Mouse (Mus musculus): Measurements from ENCODE around the gene Trmt11. TPM values are rescaled to one million over a fixed set of nuclear protein-coding genes. Genes with fewer than 3 reads are reported as not detected.
A peak's percentile ranks its signal among the peaks of the same experiment; 100 is the strongest.

The Trmt11 gene
- polyA plus RNA-seq, 2 experiments, result 9.9 to 24.8 TPM

- no peak overlapping the region for H3K27ac ChIP-seq (replicated peaks; ENCODE audit: low read depth, low read length)
- H3K9ac ChIP-seq (ENCODE audit: low read depth, low read length, severe bottlenecking), result no peak overlapping the region
- H3K4me1 ChIP-seq (ENCODE audit: control insufficient read depth, insufficient read depth, low read length), result no peaks in the 10 kb centered on the region
- TF ChIP-seq POLR2A (IDR thresholded peaks at IDR 0.05; ENCODE audit: borderline replicate concordance, extremely low read depth, insufficient read depth, insufficient read length), result no peak
- ATAC-seq (ENCODE audit: low FRiP score, low read depth) (no peak), DNase-seq (ENCODE audit: low spot score) (no peak)
- H3K36me3 ChIP-seq (ENCODE audit: control insufficient read depth, insufficient read depth, low read length), result no peaks in the 10 kb centered on the region
- no peak overlapping the region for H3K4me3 ChIP-seq (replicated peaks; ENCODE audit: low read length)
- no peaks in the 10 kb centered on the region for H3K27me3 ChIP-seq (ENCODE audit: control insufficient read depth, insufficient read depth, low read length)
- H3K4me2 ChIP-seq (replicated peaks; ENCODE audit: low read depth, low read length, severe bottlenecking), result no peak overlapping the region
- H3K9me3 ChIP-seq (ENCODE audit: control insufficient read depth, low read length), result no peaks in the 10 kb centered on the region
Observed at GRCm38 (mm10) chr10:30622928-30623327, 22.4 kb upstream of the Trmt11 start.

- DNase-seq (ENCODE audit: low spot score) (no peak), ATAC-seq (ENCODE audit: low FRiP score, low read depth) (no peak)
- H3K9me3 ChIP-seq (ENCODE audit: control insufficient read depth, low read length), result no peaks in the 10 kb centered on the region
- no peak overlapping the region for H3K27ac ChIP-seq (replicated peaks; ENCODE audit: low read depth, low read length)
- no peaks in the 10 kb centered on the region for H3K36me3 ChIP-seq (ENCODE audit: control insufficient read depth, insufficient read depth, low read length)
- peak overlapping the region; percentile 56 for H3K4me2 ChIP-seq (replicated peaks; ENCODE audit: low read depth, low read length, severe bottlenecking)
- peak overlapping the region; percentile 52 for H3K4me3 ChIP-seq (replicated peaks; ENCODE audit: low read length)
- WGBS, result 36% methylated on average over 3 of the region's 3 CpGs
- no peaks in the 10 kb centered on the region for H3K4me1 ChIP-seq (ENCODE audit: control insufficient read depth, insufficient read depth, low read length)
- H3K27me3 ChIP-seq (ENCODE audit: control insufficient read depth, insufficient read depth, low read length), result no peaks in the 10 kb centered on the region
- TF ChIP-seq POLR2A (IDR thresholded peaks at IDR 0.05; ENCODE audit: borderline replicate concordance, extremely low read depth, insufficient read depth, insufficient read length), result no peak
- peak overlapping the region; percentile 41 for H3K9ac ChIP-seq (ENCODE audit: low read depth, low read length, severe bottlenecking)
Observed at GRCm38 (mm10) chr10:30618918-30619210, 18.3 kb upstream of the Trmt11 start.

GRCm38 (mm10) chr10:30618091-30618917, 17.8 kb upstream of the Trmt11 start:
- H3K36me3 ChIP-seq (ENCODE audit: control insufficient read depth, insufficient read depth, low read length), result no peaks in the 10 kb centered on the region
- peak overlapping the region; percentile 93 for H3K27ac ChIP-seq (replicated peaks; ENCODE audit: low read depth, low read length)
- TF ChIP-seq POLR2A (IDR thresholded peaks at IDR 0.05; ENCODE audit: borderline replicate concordance, extremely low read depth, insufficient read depth, insufficient read length), result peak; percentile 59; the same call in 1 of the 2 replicates
- H3K4me1 ChIP-seq (ENCODE audit: control insufficient read depth, insufficient read depth, low read length), result no peaks in the 10 kb centered on the region
- WGBS, result 1% methylated on average over 49 of the region's 49 CpGs
- DNase-seq (ENCODE audit: low spot score), result peak; percentile 97
- peak; percentile 100 for ATAC-seq (ENCODE audit: low FRiP score, low read depth)
- no peaks in the 10 kb centered on the region for H3K9me3 ChIP-seq (ENCODE audit: control insufficient read depth, low read length)
- peak overlapping the region; percentile 70 for H3K9ac ChIP-seq (ENCODE audit: low read depth, low read length, severe bottlenecking)
- H3K4me2 ChIP-seq (replicated peaks; ENCODE audit: low read depth, low read length, severe bottlenecking), result peak overlapping the region; percentile 56
- H3K4me3 ChIP-seq (replicated peaks; ENCODE audit: low read length), result peak overlapping the region; percentile 52
- no peaks in the 10 kb centered on the region for H3K27me3 ChIP-seq (ENCODE audit: control insufficient read depth, insufficient read depth, low read length)

- WGBS, result 79% methylated on average over 4 of the region's 4 CpGs
- Histone ChIP-seq H3K36me3 (ENCODE audit: control insufficient read depth, insufficient read depth, low read length) (peaks cover 6% of the 10 kb centered on the region; the same call in 1 of the 2 replicates), H3K4me2 (replicated peaks; ENCODE audit: low read depth, low read length, severe bottlenecking) (no peak overlapping the region), H3K4me3 (replicated peaks; ENCODE audit: low read length) (no peak overlapping the region), H3K9me3 (ENCODE audit: control insufficient read depth, low read length) (no peaks in the 10 kb centered on the region), H3K9ac (ENCODE audit: low read depth, low read length, severe bottlenecking) (no peak overlapping the region), H3K4me1 (ENCODE audit: control insufficient read depth, insufficient read depth, low read length) (no peaks in the 10 kb centered on the region), H3K27ac (replicated peaks; ENCODE audit: low read depth, low read length) (no peak overlapping the region), H3K27me3 (ENCODE audit: control insufficient read depth, insufficient read depth, low read length) (no peaks in the 10 kb centered on the region)
- DNase-seq (ENCODE audit: low spot score) (no peak), ATAC-seq (ENCODE audit: low FRiP score, low read depth) (no peak)
- no peak for TF ChIP-seq POLR2A (IDR thresholded peaks at IDR 0.05; ENCODE audit: borderline replicate concordance, extremely low read depth, insufficient read depth, insufficient read length)
Observed at GRCm38 (mm10) chr10:30613039-30613438, 12.5 kb upstream of the Trmt11 start.

GRCm38 (mm10) chr10:30609614-30610013, 9.1 kb upstream of the Trmt11 start:
- no peak for TF ChIP-seq POLR2A (IDR thresholded peaks at IDR 0.05; ENCODE audit: borderline replicate concordance, extremely low read depth, insufficient read depth, insufficient read length)
- ATAC-seq (ENCODE audit: low FRiP score, low read depth) (no peak), DNase-seq (ENCODE audit: low spot score) (no peak)
- H3K4me1 ChIP-seq (ENCODE audit: control insufficient read depth, insufficient read depth, low read length), result no peaks in the 10 kb centered on the region
- H3K4me3 ChIP-seq (replicated peaks; ENCODE audit: low read length), result no peak overlapping the region
- H3K4me2 ChIP-seq (replicated peaks; ENCODE audit: low read depth, low read length, severe bottlenecking), result no peak overlapping the region
- H3K9me3 ChIP-seq (ENCODE audit: control insufficient read depth, low read length), result no peaks in the 10 kb centered on the region
- H3K27me3 ChIP-seq (ENCODE audit: control insufficient read depth, insufficient read depth, low read length), result no peaks in the 10 kb centered on the region
- H3K36me3 ChIP-seq (ENCODE audit: control insufficient read depth, insufficient read depth, low read length), result peaks cover 6% of the 10 kb centered on the region; the same call in 1 of the 2 replicates
- no peak overlapping the region for H3K9ac ChIP-seq (ENCODE audit: low read depth, low read length, severe bottlenecking)
- no peak overlapping the region for H3K27ac ChIP-seq (replicated peaks; ENCODE audit: low read depth, low read length)

Measured in limb, embryonic 14.5 days (tissue).